12 mouse cellular contexts compared by ENCODE assay signal in the genomic region with DNA sequence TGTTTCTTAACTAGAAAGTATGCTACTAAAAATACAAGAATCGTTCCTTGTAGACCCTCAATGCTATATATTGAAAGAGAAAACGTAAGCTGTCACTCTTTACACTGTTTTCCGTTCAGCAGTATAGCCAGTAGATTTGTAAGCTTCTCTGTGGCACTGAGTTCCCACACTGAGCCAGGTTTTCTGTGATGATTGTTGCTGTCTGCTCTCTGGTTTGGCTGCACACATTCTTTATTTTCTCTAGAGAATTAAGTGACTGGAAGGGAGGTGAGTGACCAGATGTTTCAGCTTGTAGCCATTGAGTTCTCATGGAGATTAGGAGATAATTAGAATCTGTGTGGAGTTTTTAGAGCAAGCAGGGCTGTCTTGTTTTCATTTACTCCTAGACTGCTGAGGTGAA. TPM values are rescaled to one million over a fixed set of nuclear protein-coding genes. Genes with fewer than 3 reads are reported as not detected.
DNase-seq lines count a peak whose midpoint lies in the region; ATAC-seq and TF ChIP-seq lines count a peak whose summit lies in the region.
"Had no signal": no experiment of that assay in that cellular context is flagged by ENCODE, and none has a peak within 500 bp of the region (broad histone marks: within the 10 kb centered on the region; RNA-seq: fewer than 3 reads in every experiment).

No protein-coding gene starts in this region.

- no peaks in the 10 kb centered on the region for H3K36me3 ChIP-seq in liver, embryonic 11.5 days (ENCODE audit: control insufficient read depth, insufficient read depth, low read length)
- H3K36me3 ChIP-seq in liver, embryonic 14.5 days (replicated peaks; ENCODE audit: control insufficient read depth, insufficient read depth, low read depth), result no peaks in the 10 kb centered on the region

- peak; percentile 37 for DNase-seq in heart, adult 11 months
- DNase-seq in heart, postnatal 10 days, result no peak
- no peak for DNase-seq in liver, embryonic 11.5 days (ENCODE audit: low spot score)
- DNase-seq in liver, result no peak
- peak; percentile 63 for DNase-seq in adipocyte (ENCODE audit: low spot score)
- DNase-seq in liver, embryonic 14.5 days (ENCODE audit: low read depth in 3 of 3, low spot score in 3 of 3), result no peak
- no peak for DNase-seq in left cerebral cortex, postnatal 25 days (ENCODE audit: low spot score in 2 of 2)
- no peak for DNase-seq in frontal cortex, adult 2 months (ENCODE audit: extremely low spot score in 1 of 2, low spot score in 1 of 2)
- DNase-seq: cerebellum, adult 2 months; gastrocnemius, postnatal 36 days; thymus, adult 2 months had no signal

- H3K4me2 ChIP-seq in liver, embryonic 11.5 days, result peak overlapping the region; percentile 11; the same call in 1 of the 2 replicates
- H3K4me2 ChIP-seq in liver, embryonic 14.5 days (ENCODE audit: low read depth), result peak overlapping the region; percentile 5; the same call in 1 of the 2 replicates

- no peaks in the 10 kb centered on the region for H3K27me3 ChIP-seq in liver, embryonic 11.5 days (replicated peaks; ENCODE audit: control insufficient read depth, insufficient read depth, low read length)
- no peaks in the 10 kb centered on the region for H3K27me3 ChIP-seq in liver, embryonic 14.5 days (ENCODE audit: control insufficient read depth, insufficient read depth, low read length)

- H3K9ac ChIP-seq in liver, embryonic 11.5 days (ENCODE audit: low read depth, low read length), result no peak overlapping the region
- peak overlapping the region; percentile 13; the same call in 1 of the 2 replicates for H3K9ac ChIP-seq in liver, embryonic 14.5 days (replicated peaks)

- intact Hi-C loops in heart, postnatal 10 days (cut with DNase I), result loop anchor here (5.0 to 10.0 kb wide), 2 partner anchors 173 to 225 kb away; a partner anchor contains a TSS
- intact Hi-C loops in left cerebral cortex, postnatal 25 days (cut with DNase I), result loop anchor here (5.0 kb wide), 1 partner anchor 117 kb away; no protein-coding TSS in a partner anchor

- no peak overlapping the region for H3K4me3 ChIP-seq in liver, embryonic 11.5 days (ENCODE audit: low read depth, low read length)
- H3K4me3 ChIP-seq in liver, embryonic 14.5 days (ENCODE audit: insufficient read depth in 1 of 2, low read depth in 2 of 2, low read length in 2 of 2), result no peak overlapping the region
- H3K4me3 ChIP-seq: erythroblast, embryonic 14.5 days had no signal

- TF ChIP-seq EP300 in liver, embryonic 14.5 days (IDR thresholded peaks at IDR 0.05; ENCODE audit: low read depth), result no peak

- H3K27ac ChIP-seq in liver, embryonic 11.5 days (ENCODE audit: low read depth, low read length), result no peak overlapping the region
- H3K27ac ChIP-seq in liver, embryonic 14.5 days, result no peak overlapping the region

- H3K9me3 ChIP-seq in liver, embryonic 11.5 days (ENCODE audit: control insufficient read depth, low read length), result no peaks in the 10 kb centered on the region
- no peaks in the 10 kb centered on the region for H3K9me3 ChIP-seq in liver, embryonic 14.5 days (ENCODE audit: control insufficient read depth, low read length)

- no peak for ATAC-seq in liver, embryonic 11.5 days (replicated peaks; ENCODE audit: low FRiP score)
- no peak for ATAC-seq in liver, embryonic 14.5 days (ENCODE audit: insufficient read depth)

- H3K4me1 ChIP-seq in liver, embryonic 11.5 days (replicated peaks; ENCODE audit: control insufficient read depth, insufficient read depth, low read length), result peaks cover 20% of the 10 kb centered on the region
- H3K4me1 ChIP-seq in liver, embryonic 14.5 days (replicated peaks; ENCODE audit: control insufficient read depth in 2 of 2, insufficient read depth in 2 of 2, low read length in 1 of 2), result peaks cover 18 to 25% of the 10 kb centered on the region in 2 experiments

- 73% methylated on average over 3 of the region's 3 CpGs for WGBS in liver, embryonic 11.5 days
- 61% methylated on average over 3 of the region's 3 CpGs for WGBS in liver, embryonic 14.5 days (ENCODE audit: insufficient replicate concordance)

- no peak for TF ChIP-seq CTCF in liver, embryonic 14.5 days (IDR thresholded peaks at IDR 0.05; ENCODE audit: low read depth)

RNA-seq across cellular contexts. Expression of a gene that starts 3.0 kb away (rescaled TPM):
- 10 to 100 TPM; 24.0 to 27.6 TPM for total RNA-seq in heart, postnatal 10 days (2021)
- polyA plus RNA-seq in liver, embryonic 11.5 days (2014; fragmentation: Nextera tagmentation; extraction: Ambion mirVana), result 3.9 and 4.1 TPM in 2 replicates
- polyA plus RNA-seq in liver, embryonic 14.5 days (2012; rRNA removed), result 2.5 and 3.3 TPM in 2 replicates
- polyA plus RNA-seq in liver, embryonic 14.5 days (2014; fragmentation: Nextera tagmentation; extraction: Ambion mirVana), result 2.1 and 2.2 TPM in 2 replicates
- total RNA-seq in left cerebral cortex, postnatal 25 days (2021), result 10 to 100 TPM; 16.0 to 18.1 TPM
- polyA plus RNA-seq in frontal cortex, adult 2 months (2012; rRNA removed), result 8.8 and 9.4 TPM in 2 replicates

Comparison
In these comparisons a context has a peak if more than half of its experiments do, and no peak if none do; other contexts are left out.
1. DNase-seq: peak in heart, adult 11 months (single experiment) and adipocyte (single experiment); none in heart, postnatal 10 days (0 of 2), liver, embryonic 11.5 days (single experiment), liver (single experiment), liver, embryonic 14.5 days (0 of 3), left cerebral cortex, postnatal 25 days (0 of 2) and frontal cortex, adult 2 months (0 of 2).